Mouse (Mus musculus) spleen, embryonic (tissue): ENCODE results near the gene Mllt6.

ENCODE experiments used
- CTCF ChIA-PET: fragments of 350-600 bp; sonication (Branson Sonifier 250); formaldehyde crosslinking; loops from one replicate; lab custom pipeline; 2022; lab: Charles Lee

The Mllt6 gene

DNA sequence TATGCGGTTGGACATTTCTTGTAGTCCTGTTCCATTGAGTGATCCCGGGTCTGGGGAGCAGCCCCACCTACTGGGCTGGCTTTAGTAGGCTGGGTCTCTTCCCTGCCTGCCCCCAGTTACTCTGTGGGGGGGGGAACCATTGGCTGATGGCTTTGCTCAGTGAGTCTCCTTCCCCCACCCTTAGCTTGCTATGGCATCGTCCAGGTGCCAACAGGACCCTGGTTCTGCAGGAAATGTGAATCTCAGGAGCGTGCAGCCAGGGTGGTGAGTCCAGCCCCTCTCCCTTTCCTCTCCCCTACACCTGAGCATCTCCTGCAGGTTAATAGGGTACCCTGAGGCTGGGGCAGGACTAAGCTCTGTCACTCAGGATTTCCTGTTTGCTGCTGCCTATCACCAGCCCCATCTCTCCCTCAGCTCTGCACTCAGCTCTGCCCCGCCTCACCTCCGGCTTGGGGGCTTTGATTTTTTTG, 1.6 kb downstream of the Mllt6 start:
- CTCF ChIA-PET: interaction anchor here (0.6 to 0.7 kb wide), 2 partner anchors 19 to 868 kb away, joined by 3 to 6 read pairs; no protein-coding TSS in a partner anchor

GRCm38 (mm10) chr11:97665431-97665830, 2.2 kb downstream of the Mllt6 start:
- CTCF ChIA-PET: no interaction called here

DNA sequence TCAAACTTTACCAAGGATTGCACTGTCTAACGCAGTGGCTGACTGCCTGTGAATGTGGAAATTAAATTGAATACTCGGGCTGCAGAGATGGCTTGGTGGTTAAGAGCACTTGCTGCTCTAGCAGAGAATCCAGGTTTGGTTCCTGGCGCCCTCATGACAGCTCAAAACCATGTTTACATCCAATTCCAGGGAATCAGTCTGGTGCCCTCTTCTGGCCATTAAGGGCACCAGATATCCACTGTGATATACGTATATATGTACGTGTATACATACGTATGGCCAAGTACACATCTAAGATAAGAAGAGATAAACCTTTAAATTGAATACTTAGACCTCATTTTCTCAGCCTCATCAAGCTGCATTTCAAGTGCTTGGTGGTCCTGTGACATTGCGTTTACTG, 3.0 kb downstream of the Mllt6 start:
- CTCF ChIA-PET: no interaction called here

DNA sequence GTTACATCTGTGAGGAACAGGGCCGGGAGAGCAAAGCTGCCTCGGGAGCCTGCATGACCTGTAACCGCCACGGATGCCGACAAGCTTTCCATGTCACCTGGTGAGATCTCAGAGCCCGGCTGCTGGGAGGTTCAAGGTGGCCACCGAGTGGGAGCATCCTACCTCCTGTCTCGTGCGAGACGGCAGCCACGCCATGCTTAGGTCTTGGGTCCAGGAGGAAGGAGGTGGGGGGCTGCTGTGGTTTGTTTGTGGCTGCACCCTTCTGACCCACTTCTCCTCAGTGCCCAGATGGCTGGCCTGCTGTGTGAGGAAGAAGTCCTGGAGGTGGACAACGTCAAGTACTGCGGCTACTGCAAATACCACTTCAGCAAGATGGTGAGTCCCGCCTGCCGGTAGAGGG, 3.6 kb downstream of the Mllt6 start:
- CTCF ChIA-PET: no interaction called here

- CTCF ChIA-PET: interaction anchor here (0.5 to 0.8 kb wide), 2 partner anchors 13 to 27 kb away, joined by 3 read pairs; no protein-coding TSS in a partner anchor
These were observed 4.9 kb downstream of the Mllt6 start for GRCm38 (mm10) chr11:97668160-97668559.

DNA sequence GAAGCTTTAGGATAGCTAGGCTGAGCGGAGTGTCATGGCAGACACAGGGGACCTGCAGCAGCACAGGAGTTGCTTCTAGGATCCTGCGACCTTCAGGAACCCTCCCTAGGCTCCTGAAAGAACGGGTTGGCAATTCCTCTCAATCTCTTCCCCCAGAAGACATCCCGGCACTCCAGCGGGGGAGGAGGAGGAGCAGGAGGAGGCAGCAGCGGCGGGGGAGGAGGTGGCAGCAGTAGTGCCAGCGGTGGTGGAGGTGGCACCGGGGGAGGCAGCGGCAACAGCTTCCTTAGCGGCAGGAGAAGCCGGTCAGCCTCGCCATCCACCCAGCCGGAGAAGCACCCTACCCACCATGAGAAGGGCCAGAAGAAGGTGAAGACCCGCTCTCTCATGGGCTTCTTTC, 6.1 kb downstream of the Mllt6 start:
- CTCF ChIA-PET: interaction anchor here (0.7 kb wide), 1 partner anchor 1223 kb away, joined by 13 read pairs; no protein-coding TSS in a partner anchor

DNA sequence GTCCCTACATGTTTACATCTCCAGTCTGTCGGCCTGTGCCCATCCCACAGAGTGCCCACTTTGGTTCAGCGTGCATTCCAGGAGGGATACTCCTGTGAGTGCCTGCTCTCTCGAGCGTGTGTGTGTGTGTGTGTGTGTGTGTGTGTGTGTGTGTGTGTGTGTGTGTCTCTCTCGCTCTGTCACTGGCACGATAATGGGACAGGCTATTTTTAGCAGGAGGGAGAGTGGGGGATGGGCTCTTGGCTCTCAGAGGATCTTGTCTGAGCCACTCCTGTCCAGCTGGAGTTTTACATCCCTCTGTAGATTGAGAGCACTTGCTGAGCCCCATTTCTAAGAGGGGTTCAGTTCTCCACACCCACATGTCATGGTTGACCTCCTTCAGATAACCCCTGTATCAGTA, 6.6 kb downstream of the Mllt6 start:
- CTCF ChIA-PET: interaction anchor here (0.7 kb wide), 2 partner anchors 26 to 1222 kb away, joined by 3 to 13 read pairs; no protein-coding TSS in a partner anchor

- CTCF ChIA-PET: interaction anchor here (0.7 kb wide), 1 partner anchor 27 kb away, joined by 3 read pairs; no protein-coding TSS in a partner anchor
These were observed 7.3 kb downstream of the Mllt6 start for GRCm38 (mm10) chr11:97670234-97671176.

GRCm38 (mm10) chr11:97671177-97671527, 7.9 kb downstream of the Mllt6 start:
- CTCF ChIA-PET: interaction anchor here (0.5 kb wide), 1 partner anchor 95 kb away, joined by 8 read pairs; the partner anchor contains the start of gene Srcin1

- CTCF ChIA-PET: no interaction called here
These were observed 9.9 kb downstream of the Mllt6 start for GRCm38 (mm10) chr11:97673148-97673547.

DNA sequence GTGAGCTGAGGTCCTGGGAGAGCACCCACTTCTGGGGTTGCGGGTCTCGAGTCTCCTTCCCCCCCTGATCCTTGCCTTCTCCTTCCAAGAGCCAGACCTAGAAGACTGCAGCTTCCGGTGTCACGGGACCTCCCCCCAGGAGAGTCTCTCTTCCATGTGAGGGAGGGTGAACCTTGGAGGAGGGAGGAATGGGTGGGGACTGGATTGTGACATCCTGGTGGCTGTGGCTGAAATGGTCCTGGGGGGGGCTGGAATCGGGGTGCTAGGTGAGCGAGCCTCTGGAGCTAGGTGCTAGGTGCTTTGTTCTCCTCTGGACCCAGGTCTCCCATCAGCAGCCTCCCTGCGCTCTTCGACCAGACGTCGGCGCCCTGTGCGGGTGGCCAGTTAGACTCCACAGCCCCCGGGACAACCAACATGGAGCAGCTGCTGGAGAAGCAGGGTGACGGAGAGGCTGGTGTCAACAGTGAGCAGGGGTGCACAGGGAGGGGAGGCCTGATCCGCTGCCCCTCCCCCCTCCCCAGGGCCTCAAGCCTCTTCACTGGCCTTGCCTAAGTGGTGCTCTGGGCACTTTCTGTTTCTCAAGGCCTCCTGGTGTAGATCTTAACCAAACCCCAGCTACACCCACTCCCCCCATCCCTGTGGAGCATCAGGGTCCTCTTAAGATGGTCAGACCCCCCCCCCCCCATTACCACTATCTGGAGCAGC, 13.0 kb downstream of the Mllt6 start:
- CTCF ChIA-PET: interaction anchor here (0.5 to 0.7 kb wide), 3 partner anchors 13 to 636 kb away, joined by 4 to 5 read pairs (median 4); partner anchors contain the start of gene Mllt6

- CTCF ChIA-PET: interaction anchor here (0.6 kb wide), 1 partner anchor 32 kb away, joined by 3 read pairs; no protein-coding TSS in a partner anchor
These were observed 14.2 kb downstream of the Mllt6 start for GRCm38 (mm10) chr11:97677381-97677780.

DNA sequence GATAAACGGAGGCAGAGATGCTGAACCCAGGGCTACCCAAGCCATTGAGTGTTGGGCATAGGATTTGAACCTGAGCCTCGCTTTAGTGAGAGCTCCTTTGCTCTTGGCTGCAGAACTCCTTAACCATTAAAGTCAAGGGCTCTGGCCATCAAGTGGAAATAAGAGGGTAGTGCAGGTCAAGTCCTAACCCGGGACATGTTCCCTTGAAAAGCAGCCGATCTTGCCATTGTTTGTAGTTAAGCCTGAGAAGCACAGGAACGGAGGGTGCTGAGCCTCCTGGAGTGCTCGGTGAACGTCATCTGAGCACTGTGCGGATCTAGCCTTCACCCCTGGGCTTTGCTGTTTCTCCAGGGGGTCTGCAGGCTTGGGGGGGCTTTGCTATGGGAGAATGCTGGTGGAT, 14.6 kb downstream of the Mllt6 start:
- CTCF ChIA-PET: interaction anchor here (0.6 kb wide), 1 partner anchor 32 kb away, joined by 3 read pairs; no protein-coding TSS in a partner anchor

- CTCF ChIA-PET: no interaction called here
These were observed 15.1 kb downstream of the Mllt6 start for GRCm38 (mm10) chr11:97678301-97678700.

DNA sequence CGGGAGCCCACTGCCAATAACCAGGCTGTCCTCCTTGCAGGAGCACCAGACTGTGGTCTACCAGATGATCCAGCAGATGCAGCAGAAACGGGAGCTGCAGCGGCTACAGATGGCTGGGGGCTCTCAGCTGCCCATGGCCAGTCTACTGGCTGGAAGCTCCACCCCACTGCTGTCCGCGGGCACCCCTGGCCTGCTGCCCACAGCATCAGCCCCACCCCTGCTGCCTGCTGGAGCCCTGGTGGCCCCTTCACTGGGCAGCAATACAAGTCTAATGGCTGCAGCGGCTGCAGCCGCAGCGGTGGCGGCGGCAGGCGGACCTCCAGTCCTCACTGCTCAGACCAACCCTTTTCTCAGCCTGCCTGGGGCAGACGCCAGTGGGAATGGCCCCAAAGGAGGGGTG, 17.2 kb downstream of the Mllt6 start:
- CTCF ChIA-PET: interaction anchor here (1.0 kb wide), 1 partner anchor 12 kb away, joined by 3 read pairs; no protein-coding TSS in a partner anchor

GRCm38 (mm10) chr11:97682504-97683055, 19.4 kb downstream of the Mllt6 start:
- CTCF ChIA-PET: interaction anchor here (1.0 kb wide), 1 partner anchor 16 kb away, joined by 3 read pairs; no protein-coding TSS in a partner anchor

- CTCF ChIA-PET: interaction anchor here (0.6 to 1.3 kb wide), 3 partner anchors 23 to 118 kb away, joined by 3 to 8 read pairs (median 6); no protein-coding TSS in a partner anchor
These were observed 21.0 kb downstream of the Mllt6 start for GRCm38 (mm10) chr11:97684063-97684680.

DNA sequence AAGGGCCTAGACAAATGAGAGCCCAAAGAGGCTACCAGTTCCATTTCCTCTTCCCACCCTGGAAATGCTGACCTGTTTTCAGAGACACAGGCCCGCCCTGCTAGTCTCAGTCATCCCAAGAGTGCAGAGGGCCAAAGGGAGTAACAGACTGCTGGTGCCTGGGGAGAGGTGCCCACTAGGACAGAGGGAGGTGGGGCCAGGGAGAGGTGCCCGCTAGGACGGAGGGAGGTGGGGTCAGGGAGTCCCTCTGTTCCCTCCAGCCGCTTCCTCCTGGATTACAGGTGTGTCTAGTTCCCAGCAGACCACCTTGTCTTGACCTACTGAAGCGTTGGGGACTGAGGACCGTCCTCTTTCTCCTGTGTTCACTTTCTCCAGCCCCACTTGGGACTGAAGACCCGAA, 21.6 kb downstream of the Mllt6 start:
- CTCF ChIA-PET: interaction anchor here (1.0 to 1.3 kb wide), 2 partner anchors 24 to 26 kb away, joined by 6 to 8 read pairs; no protein-coding TSS in a partner anchor

- CTCF ChIA-PET: interaction anchor here (0.6 to 1.2 kb wide), 2 partner anchors 39 to 377 kb away, joined by 3 to 21 read pairs; no protein-coding TSS in a partner anchor
These were observed 22.6 kb downstream of the Mllt6 start, which contains the start of gene Cisd3 for GRCm38 (mm10) chr11:97685613-97686321. Gene Cisd3, plus strand, starts transcription at chr11:97685826.
